Mouse (Mus musculus) lung, embryonic 14.5 days (tissue): ENCODE measurements around the gene Strada. TPM values are rescaled to one million over a fixed set of nuclear protein-coding genes. Genes with fewer than 3 reads are reported as not detected.

ENCODE experiments used
- ATAC-seq: fragments of 200-750 bp; cut with Nextera tagmentation; 2 replicates; pipeline ENCODE4 v1.8.0; 2017; ENCODE audit warnings: mild to moderate bottlenecking, moderate TSS enrichment, moderate library complexity; ENCODE audit not compliant: insufficient read depth
- DNase-seq: peaks from one replicate; pipeline ENCODE4 v3.0.0-alpha.2; 2015
- H3K27ac ChIP-seq: fragments of 300-500 bp; sonication (generic); 2 replicates; pipeline ENCODE4 v1.5.1; 2014; ENCODE audit warnings: low read depth, mild to moderate bottlenecking, moderate library complexity
- H3K27me3 ChIP-seq: fragments of 300-500 bp; sonication (generic); 2 replicates; pipeline ENCODE4 v1.6.1; 2014; ENCODE audit warnings: low read length, control low read depth; ENCODE audit not compliant: insufficient read depth
- H3K36me3 ChIP-seq: fragments of 300-500 bp; sonication (generic); 2 replicates; pipeline ENCODE4 v1.6.1; 2014; ENCODE audit warnings: control low read depth; ENCODE audit not compliant: insufficient read depth
- H3K4me1 ChIP-seq: fragments of 300-500 bp; sonication (generic); 2 replicates; pipeline ENCODE4 v1.6.1; 2014; ENCODE audit warnings: antibody characterized with exemption, control low read depth; ENCODE audit not compliant: insufficient read depth
- H3K4me2 ChIP-seq: fragments of 300-500 bp; sonication (generic); 2 replicates; pipeline ENCODE4 v1.6.1; 2014; ENCODE audit warnings: mild to moderate bottlenecking
- H3K4me3 ChIP-seq: fragments of 300-500 bp; sonication (generic); 2 replicates; pipeline ENCODE4 v1.5.1; 2014; ENCODE audit warnings: low read depth, low read length
- H3K9ac ChIP-seq: fragments of 300-500 bp; sonication (generic); 2 replicates; pipeline ENCODE4 v1.6.1; 2014
- H3K9me3 ChIP-seq: fragments of 300-500 bp; sonication (generic); 2 replicates; pipeline ENCODE4 v1.6.1; 2016; ENCODE audit warnings: low read depth, low read length, control low read depth
- CTCF ChIP-seq: IDR thresholded peaks from 2 replicates; pipeline ENCODE4 v1.5.1; 2016; ENCODE audit warnings: antibody characterized with exemption, low read depth
- WGBS: fragments of 180-500 bp; shearing (Covaris S2); extraction: QIAGEN DNeasy Blood & Tissue Kit; methylation state at CpG from one replicate; pipeline ENCODE4 v1.1.7; 2014; 5-methylcytosine and 5-hydroxymethylcytosine counted together
- polyA plus RNA-seq: library from polyadenylated mRNA; unstranded; fragments of >200 nt; fragmentation: Nextera tagmentation; extraction: Ambion mirVana; gene quantifications from 2 replicates; pipeline ENCODE4 v1.2.1, GENCODE M21; 2014

Strada gene
- polyA plus RNA-seq, 1 experiment from 2014 or later: 32.6 TPM

GRCm38 (mm10) chr11:106155761-106156160 is 46.2 kb downstream of the Strada start:
- no peak for TF ChIP-seq CTCF
- DNase-seq: no peak
- Histone ChIP-seq H3K4me2 (no peak overlapping the region), H3K36me3 (peaks cover 78% of the 10 kb centered on the region), H3K9ac (no peak overlapping the region), H3K27me3 (no peaks in the 10 kb centered on the region), H3K9me3 (no peaks in the 10 kb centered on the region), H3K27ac (no peak overlapping the region), H3K4me1 (no peaks in the 10 kb centered on the region), H3K4me3 (no peak overlapping the region)
- no peak for ATAC-seq
- WGBS: 52% methylated on average over 3 of the region's 3 CpGs

- H3K27me3 ChIP-seq: no peaks in the 10 kb centered on the region
- DNase-seq (no peak), ATAC-seq (no peak)
- no peaks in the 10 kb centered on the region for H3K9me3 ChIP-seq
- no peak for TF ChIP-seq CTCF
- H3K27ac ChIP-seq: no peak overlapping the region
- H3K36me3 ChIP-seq: peaks cover 88% of the 10 kb centered on the region
- no peak overlapping the region for H3K4me3 ChIP-seq
- H3K4me1 ChIP-seq: no peaks in the 10 kb centered on the region
- H3K9ac ChIP-seq: no peak overlapping the region
- WGBS: 65% methylated on average over 2 of the region's 2 CpGs
- no peak overlapping the region for H3K4me2 ChIP-seq
Measured at GRCm38 (mm10) chr11:106154770-106155169, 47.2 kb downstream of the Strada start.

- ATAC-seq: no peak
- no peaks in the 10 kb centered on the region for H3K4me1 ChIP-seq
- WGBS: 76% methylated on average over 5 of the region's 5 CpGs
- no peak overlapping the region for H3K4me2 ChIP-seq
- H3K4me3 ChIP-seq: no peak overlapping the region
- H3K9ac ChIP-seq: no peak overlapping the region
- DNase-seq: no peak
- H3K27me3 ChIP-seq: no peaks in the 10 kb centered on the region
- no peaks in the 10 kb centered on the region for H3K9me3 ChIP-seq
- no peak overlapping the region for H3K27ac ChIP-seq
- TF ChIP-seq CTCF: no peak
- peaks cover 95% of the 10 kb centered on the region for H3K36me3 ChIP-seq
Measured at GRCm38 (mm10) chr11:106154091-106154490, 47.9 kb downstream of the Strada start.

- 75% methylated on average over 8 of the region's 8 CpGs for WGBS
- Histone ChIP-seq H3K9me3 (no peaks in the 10 kb centered on the region), H3K36me3 (peaks cover 97% of the 10 kb centered on the region), H3K4me1 (no peaks in the 10 kb centered on the region), H3K27me3 (no peaks in the 10 kb centered on the region), H3K4me2 (no peak overlapping the region), H3K4me3 (no peak overlapping the region), H3K27ac (no peak overlapping the region), H3K9ac (no peak overlapping the region)
- TF ChIP-seq CTCF: 0 out of 2 replicates have a peak, but pooled peaks have one; percentile 23
- no peak for ATAC-seq
- no peak for DNase-seq
Measured at GRCm38 (mm10) chr11:106152132-106152531, 49.8 kb downstream of the Strada start.

- no peak overlapping the region for H3K27ac ChIP-seq
- no peaks in the 10 kb centered on the region for H3K4me1 ChIP-seq
- H3K9ac ChIP-seq: no peak overlapping the region
- DNase-seq (no peak), ATAC-seq (no peak)
- H3K4me3 ChIP-seq: no peak overlapping the region
- no peaks in the 10 kb centered on the region for H3K9me3 ChIP-seq
- H3K36me3 ChIP-seq: peaks cover 90% of the 10 kb centered on the region
- no peak overlapping the region for H3K4me2 ChIP-seq
- 78% methylated on average over 3 of the region's 3 CpGs for WGBS
- TF ChIP-seq CTCF: no peak
- no peaks in the 10 kb centered on the region for H3K27me3 ChIP-seq
Measured at GRCm38 (mm10) chr11:106151219-106151618, 50.7 kb downstream of the Strada start.

- Histone ChIP-seq H3K4me1 (0 out of 2 replicates have a peak, but pooled peaks cover 2% of the 10 kb centered on the region), H3K27ac (peak overlapping the region; percentile 86), H3K27me3 (no peaks in the 10 kb centered on the region), H3K36me3 (peaks cover 35% of the 10 kb centered on the region), H3K9me3 (no peaks in the 10 kb centered on the region), H3K4me2 (peak overlapping the region; percentile 39), H3K4me3 (no peak overlapping the region), H3K9ac (peak overlapping the region; percentile 38)
- peak; percentile 88 for ATAC-seq
- 0 out of 2 replicates have a peak, but pooled peaks have one; percentile 10 for TF ChIP-seq CTCF
- 36% methylated on average over 8 of the region's 8 CpGs for WGBS
- peak; percentile 89 for DNase-seq
Measured at GRCm38 (mm10) chr11:106134580-106135528, 67.1 kb downstream of the Strada start.

GRCm38 (mm10) chr11:106132516-106132915 is 69.5 kb downstream of the Strada start:
- H3K36me3 ChIP-seq: peaks cover 43% of the 10 kb centered on the region
- no peak overlapping the region for H3K4me3 ChIP-seq
- WGBS: 90% methylated on average over 5 of the region's 5 CpGs
- no peaks in the 10 kb centered on the region for H3K9me3 ChIP-seq
- H3K27me3 ChIP-seq: no peaks in the 10 kb centered on the region
- 0 out of 2 replicates have a peak, but pooled peaks cover 2% of the 10 kb centered on the region for H3K4me1 ChIP-seq
- no peak for ATAC-seq
- no peak overlapping the region for H3K27ac ChIP-seq
- no peak for DNase-seq
- no peak overlapping the region for H3K4me2 ChIP-seq
- H3K9ac ChIP-seq: no peak overlapping the region
- no peak for TF ChIP-seq CTCF
